Mouse (Mus musculus) cerebral cortex, adult 2 months (tissue): ENCODE measurements around the gene Krt24.

Experiments used
- WGBS: fragments of 180-500 bp; shearing (Covaris S2); methylation state at CpG from one replicate; pipeline ENCODE4 v1.1.7; 2018; 5-methylcytosine and 5-hydroxymethylcytosine counted together

Gene Krt24

GRCm38 (mm10) chr11:99252671-99253070 lies 32.4 kb downstream of the Krt24 start:
- 51% methylated on average over 8 of the region's 8 CpGs for WGBS

DNA sequence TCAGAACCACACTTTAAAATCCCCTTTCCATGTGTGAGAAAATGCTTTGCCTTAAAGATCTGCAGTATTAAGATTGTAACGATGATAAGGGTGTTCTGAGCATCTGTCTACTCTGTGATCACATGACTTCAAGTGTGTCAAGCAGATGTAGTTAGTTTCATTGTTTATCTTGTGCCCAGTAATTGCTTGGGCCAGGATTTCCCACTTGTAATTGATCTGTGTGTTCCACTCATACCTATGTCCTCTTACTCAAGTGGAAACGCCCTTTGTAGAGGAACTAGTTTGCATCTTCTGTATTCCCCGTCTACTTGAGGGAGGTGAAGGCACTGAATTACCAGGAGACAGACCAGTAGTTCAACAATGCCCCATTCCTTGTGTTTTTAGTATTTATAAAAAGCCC lies 34.4 kb downstream of the Krt24 start:
- WGBS: 59% methylated on average over 3 of the region's 3 CpGs

- WGBS: 30% methylated on average over 5 of the region's 5 CpGs
Measured at GRCm38 (mm10) chr11:99250241-99250640, 34.8 kb downstream of the Krt24 start.

DNA sequence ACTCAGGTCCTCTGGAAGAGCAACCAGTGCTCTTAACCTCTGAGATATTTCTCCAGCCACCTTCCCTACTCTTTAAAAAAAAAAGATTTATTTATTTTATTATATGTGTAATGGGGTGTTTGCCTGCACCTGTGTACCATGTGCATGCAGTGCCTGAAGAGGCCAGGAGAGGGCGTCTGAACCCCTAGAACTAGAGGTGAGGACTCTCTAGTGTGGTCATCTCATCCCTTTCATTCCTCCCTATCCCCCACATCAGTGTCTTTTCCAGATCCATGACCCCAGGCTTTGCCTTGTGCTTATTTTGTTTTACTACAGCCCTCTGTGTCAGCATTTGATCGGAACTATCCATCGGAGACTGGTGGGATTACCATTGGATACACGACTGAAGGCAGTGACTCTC lies 35.9 kb downstream of the Krt24 start:
- 64% methylated on average over 4 of the region's 4 CpGs for WGBS

GRCm38 (mm10) chr11:99247916-99248315 lies 37.1 kb downstream of the Krt24 start:
- 95% methylated on average over 4 of the region's 4 CpGs for WGBS

GRCm38 (mm10) chr11:99244519-99244918 lies 40.5 kb downstream of the Krt24 start:
- 25% methylated on average over 3 of the region's 3 CpGs for WGBS

DNA sequence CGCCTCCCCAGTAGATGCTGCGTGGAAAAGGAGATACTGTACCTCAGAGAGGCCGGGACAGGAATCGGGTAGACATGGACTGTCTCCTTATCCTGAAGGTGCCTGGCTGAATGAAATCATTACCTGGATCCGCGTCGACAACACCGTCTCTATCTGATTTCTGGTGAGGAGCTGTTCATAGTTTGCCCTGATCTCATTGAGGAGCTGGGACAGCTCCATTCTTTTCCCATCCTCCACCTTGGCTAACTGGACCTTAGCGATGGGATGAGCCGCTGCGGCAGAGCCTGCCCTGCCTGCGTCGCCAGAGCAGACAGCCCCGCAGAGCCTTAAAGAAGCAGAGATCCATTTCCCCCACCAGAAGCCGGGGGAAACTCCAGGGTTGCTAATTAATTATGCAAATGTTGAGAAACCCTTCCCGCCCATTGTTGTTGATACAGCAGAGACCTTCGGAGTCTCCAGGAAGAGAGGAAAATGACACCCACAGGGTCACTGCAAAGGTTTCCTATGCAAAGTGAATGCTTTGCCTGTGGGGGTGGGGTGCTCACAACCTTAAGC lies 41.2 kb downstream of the Krt24 start, which contains the start of gene Krt222:
TSS of gene Krt222 (minus strand) at position 266 of the 555 bp plus-strand sequence.
- 3% methylated on average over 17 of the region's 17 CpGs for WGBS

GRCm38 (mm10) chr11:99243200-99243819 lies 41.8 kb downstream of the Krt24 start:
- 34% methylated on average over 3 of the region's 3 CpGs for WGBS

DNA sequence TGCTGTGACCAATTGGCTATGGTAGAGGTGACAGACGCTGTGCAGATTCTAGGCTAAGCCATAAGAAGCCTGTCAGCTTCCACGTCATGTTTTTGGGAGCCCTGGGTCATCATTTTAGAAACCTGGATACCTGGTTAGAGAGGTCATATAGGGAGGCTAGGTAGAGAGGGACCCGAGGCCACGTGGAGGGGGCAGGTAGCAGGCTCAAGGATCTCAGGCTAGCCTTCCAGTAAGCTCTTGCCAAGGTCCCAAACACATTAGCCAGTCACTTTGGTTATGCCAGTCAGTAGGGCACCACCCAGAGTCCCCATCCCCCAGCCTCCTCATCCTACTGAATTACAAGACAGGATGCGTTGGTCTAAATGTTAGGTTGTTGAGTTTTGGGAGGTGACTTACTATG lies 43.0 kb downstream of the Krt24 start:
- WGBS: 82% methylated on average over 5 of the region's 5 CpGs

DNA sequence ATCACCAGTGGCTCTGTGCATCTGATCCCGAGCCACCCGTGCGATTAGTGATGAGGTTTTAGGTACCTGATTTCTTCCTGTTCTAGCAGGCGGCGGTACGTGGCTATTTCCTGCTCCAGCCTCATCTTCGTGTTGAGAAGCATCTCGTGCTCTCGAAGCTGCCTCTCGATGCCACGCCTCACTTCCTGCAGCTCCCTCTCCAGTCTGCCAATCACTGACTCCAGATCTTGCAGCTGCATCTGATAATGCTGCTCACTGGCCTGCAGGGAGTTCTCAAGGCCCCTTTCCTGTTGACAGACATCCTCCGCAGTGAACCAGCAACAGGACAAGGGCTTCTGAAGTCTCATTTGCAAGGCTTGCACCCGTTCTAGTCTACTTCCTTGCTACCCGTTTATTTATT lies 46.6 kb downstream of the Krt24 start:
- 66% methylated on average over 14 of the region's 14 CpGs for WGBS

DNA sequence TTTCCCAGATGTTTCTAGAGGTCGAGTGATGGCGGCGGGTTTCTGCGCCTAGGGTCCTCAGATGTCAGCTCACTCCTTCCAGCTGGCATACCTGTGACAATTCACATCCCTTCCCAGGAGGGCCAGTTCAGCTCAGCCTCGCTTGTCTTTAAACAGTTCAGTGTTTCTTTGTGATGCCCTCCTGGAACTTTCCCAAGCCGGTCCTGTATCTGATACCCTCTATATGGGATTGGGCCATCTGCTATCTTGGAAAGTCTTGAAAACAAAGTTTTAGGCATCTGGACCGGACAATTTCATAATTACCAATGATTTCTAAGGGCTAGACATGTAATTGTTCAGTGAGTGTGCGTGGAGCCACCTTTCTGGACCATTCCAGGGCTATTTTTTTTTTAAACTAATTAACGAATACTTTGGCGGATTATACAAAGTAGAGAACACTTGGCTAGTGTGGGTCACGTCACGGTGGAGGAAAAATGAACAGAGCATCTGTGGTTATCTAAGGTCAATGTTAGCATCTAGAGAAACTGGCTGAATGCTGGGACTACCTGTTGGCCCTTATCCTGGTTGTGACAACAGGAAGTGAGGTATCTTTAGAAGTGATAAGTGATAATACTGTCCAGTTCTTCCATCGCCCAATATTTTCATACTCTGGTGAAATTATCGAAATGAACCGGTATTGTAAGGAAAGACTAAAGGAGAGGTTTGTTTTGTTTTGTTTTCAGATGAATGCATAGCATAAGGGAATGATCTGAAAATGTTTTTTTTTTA lies 53.8 kb downstream of the Krt24 start:
- WGBS: 20% methylated on average over 15 of the region's 15 CpGs

- under 1% methylated on average over 87 of the region's 87 CpGs for whole genome bisulfite sequencing
Measured at GRCm38 (mm10) chr11:99230261-99231048, 54.6 kb downstream of the Krt24 start, which contains the start of gene Smarce1. Smarce1 (minus strand) TSS chr11:99231017.
